Mouse (Mus musculus): Measurements from ENCODE around the gene Tmem256.

The Tmem256 gene

DNA sequence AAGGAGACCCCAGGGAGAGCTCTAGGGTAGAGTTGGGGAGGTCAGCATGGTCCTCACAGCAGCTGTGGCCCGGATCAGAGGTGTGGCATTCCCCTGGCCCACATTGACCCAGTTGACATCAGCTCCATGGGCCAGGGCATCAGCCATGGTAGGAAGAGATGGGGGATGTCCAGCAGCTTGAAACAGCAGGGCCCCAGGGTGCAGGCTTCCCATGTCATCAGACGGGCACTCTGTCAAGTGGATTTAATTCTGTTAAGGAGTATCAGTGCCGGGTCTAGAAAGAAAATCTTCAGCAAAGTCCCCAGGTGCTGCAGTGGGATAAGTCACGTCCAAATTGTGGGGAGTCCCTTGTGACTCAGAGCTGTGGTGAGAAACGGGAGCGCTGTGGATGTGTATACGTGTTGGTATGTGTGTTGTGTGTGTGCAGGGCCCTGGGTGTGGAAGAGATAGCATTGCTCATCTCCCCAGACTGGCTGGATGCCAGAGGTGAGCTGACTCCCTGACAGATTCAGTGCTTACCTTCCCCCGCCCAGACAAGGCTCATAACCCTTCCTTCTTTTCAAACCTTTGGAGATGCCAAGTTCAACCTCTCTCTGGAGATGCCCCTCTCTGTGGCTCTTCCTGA, 45.3 kb downstream of the Tmem256 start:
- in situ Hi-C loops (cut with MboI) = no loop called here

DNA sequence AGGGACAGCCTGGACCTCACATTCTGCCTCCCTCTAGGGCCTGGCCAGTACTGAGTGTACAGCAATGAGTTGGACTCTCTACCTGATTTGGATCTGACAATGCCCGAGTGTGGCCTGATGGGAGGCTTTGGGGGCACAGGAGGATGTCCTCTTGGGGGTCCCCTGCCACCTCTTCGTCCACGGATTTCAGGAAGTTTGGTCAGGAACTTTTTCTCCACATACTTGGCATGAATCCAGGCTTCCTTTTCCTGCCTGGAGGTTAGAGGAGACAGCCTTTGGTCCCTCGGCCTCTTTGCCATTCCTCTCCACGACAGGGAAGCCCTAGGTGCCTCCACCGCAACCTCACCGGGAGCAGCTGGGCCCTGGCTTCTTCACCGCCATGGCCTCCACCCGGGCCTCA, 45.9 kb downstream of the Tmem256 start:
- in situ Hi-C loops (cut with MboI) = no loop called here

DNA sequence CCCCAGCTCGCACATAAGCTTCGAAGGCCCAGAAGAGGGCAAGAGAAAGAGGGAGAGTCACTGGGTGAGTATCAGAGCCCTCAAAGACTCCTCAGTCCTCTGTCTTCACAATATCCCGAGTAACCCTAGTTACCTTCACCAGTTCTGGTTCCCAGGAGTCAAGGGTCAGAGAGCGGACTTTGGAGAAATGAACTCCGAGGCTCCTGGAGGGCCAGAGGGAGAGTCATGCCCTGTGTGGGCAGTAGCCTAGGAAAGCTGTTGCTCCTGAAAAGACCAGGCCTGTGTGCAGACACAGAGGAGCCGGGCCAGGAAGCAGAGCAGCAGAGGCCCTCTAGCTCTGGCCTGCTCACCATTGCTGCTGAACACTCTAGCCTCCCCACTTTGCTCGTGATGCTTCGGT, 46.3 kb downstream of the Tmem256 start:
- in situ Hi-C loops (cut with MboI) = no loop called here

DNA sequence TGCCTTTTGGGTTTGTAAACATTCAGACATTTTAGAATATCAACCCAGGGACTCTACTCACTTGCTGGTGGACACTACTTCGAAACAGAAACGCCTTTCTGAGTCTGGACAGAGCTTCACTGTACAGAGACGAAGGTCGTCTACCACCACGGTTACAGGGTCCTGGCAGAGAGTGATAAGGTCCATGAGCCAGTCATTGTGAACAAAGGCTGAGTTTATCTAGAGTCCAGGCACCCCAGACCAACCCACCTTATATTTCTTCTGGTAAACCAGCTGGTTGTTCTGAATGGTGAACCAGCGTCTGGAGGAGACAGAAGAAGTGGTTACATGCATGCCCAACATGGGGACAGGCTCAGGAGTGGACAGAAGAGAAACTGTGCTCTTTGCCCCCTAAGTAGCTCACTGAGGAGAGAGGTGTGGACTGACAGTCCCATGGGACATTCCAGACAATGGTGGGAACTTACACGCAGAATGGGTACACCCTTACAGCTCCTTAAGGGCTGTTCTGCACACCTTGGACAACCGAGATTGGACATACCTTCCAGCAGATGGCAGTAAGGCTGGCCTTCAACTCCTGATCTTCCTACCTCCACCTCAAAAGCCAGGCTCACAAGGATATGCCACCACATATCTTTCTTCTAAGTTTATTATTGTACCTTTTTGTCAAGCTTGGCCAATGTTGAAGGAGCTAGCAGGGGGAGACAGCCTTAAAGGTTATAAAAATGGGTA, 48.8 kb downstream of the Tmem256 start:
- in situ Hi-C loops (cut with MboI) = no loop called here
